Comparison of ENCODE assay signal across 18 mouse cellular contexts in genomic region chr16:49887290-49887689, GRCm38 (mm10).
DNase-seq lines count a peak whose midpoint lies in the region; TF ChIP-seq lines count a peak whose summit lies in the region.
"Had no signal": no experiment of that assay in that cellular context is flagged by ENCODE, and none has a peak within 500 bp of the region (broad histone marks: within the 10 kb centered on the region; RNA-seq: fewer than 3 reads in every experiment).

No protein-coding gene starts in this region.

- no peak for TF ChIP-seq CTCF in layer of hippocampus, adult 2 months (conservative IDR thresholded peaks at IDR 0.05)

- H3K4me3 ChIP-seq in layer of hippocampus, adult 2 months, result no peak overlapping the region
- H3K4me3 ChIP-seq: embryonic facial prominence, embryonic 10.5 days; forebrain, embryonic 13.5 days; heart, adult 2 months; heart, embryonic 15.5 days; hindbrain, embryonic 13.5 days had no signal

- peak overlapping the region; percentile 5; the same call in 1 of the 2 replicates for H3K27ac ChIP-seq in layer of hippocampus, adult 2 months
- H3K27ac ChIP-seq: embryonic facial prominence, embryonic 10.5 days; forebrain, embryonic 13.5 days; heart, adult 2 months; hindbrain, embryonic 13.5 days had no signal

- peak; percentile 22 to 76 for DNase-seq in adrenal gland, adult (ENCODE audit: inconsistent age in 2 of 2, low spot score in 1 of 2)
- DNase-seq in adrenal gland, postnatal 10 days, result no peak
- no peak for DNase-seq in layer of hippocampus, adult 2 months (ENCODE audit: low spot score in 2 of 2)
- no peak for DNase-seq in layer of hippocampus, postnatal 14 days (ENCODE audit: low spot score in 2 of 2)
- peak; percentile 35 for DNase-seq in ovary, adult 18-20 months (ENCODE audit: low spot score)
- DNase-seq in ovary, postnatal 10 days (ENCODE audit: low spot score), result no peak
- DNase-seq in right cerebral cortex, postnatal 36 days (ENCODE audit: low spot score in 2 of 2), result no peak
- DNase-seq: adrenal gland, postnatal 14 days; B cell, adult 2 months; cerebellum, postnatal 10 days; forebrain, postnatal 0 days; gastrocnemius, postnatal 14 days; heart, adult 2 months; heart, postnatal 14 days had no signal

Comparison
In these comparisons a context has a peak if more than half of its experiments do, and no peak if none do; other contexts are left out.
1. DNase-seq: peak in adrenal gland, adult (2 of 2) and ovary, adult 18-20 months (single experiment); none in adrenal gland, postnatal 10 days (single experiment), layer of hippocampus, adult 2 months (0 of 2), layer of hippocampus, postnatal 14 days (0 of 2), ovary, postnatal 10 days (single experiment) and right cerebral cortex, postnatal 36 days (0 of 2).